Mouse (Mus musculus) testis, postnatal 10 days (tissue): ENCODE measurements around the gene Gxylt1.
"Not testable (repeated sequence)": the region's sequence is repeated elsewhere in the genome, so short reads cannot be mapped to it uniquely, and the experiment has no call there.

Experiments used
- DNase-seq: peaks from one replicate; pipeline ENCODE4 v3.0.0; 2021; ENCODE audit warnings: low spot score

The Gxylt1 gene

DNA sequence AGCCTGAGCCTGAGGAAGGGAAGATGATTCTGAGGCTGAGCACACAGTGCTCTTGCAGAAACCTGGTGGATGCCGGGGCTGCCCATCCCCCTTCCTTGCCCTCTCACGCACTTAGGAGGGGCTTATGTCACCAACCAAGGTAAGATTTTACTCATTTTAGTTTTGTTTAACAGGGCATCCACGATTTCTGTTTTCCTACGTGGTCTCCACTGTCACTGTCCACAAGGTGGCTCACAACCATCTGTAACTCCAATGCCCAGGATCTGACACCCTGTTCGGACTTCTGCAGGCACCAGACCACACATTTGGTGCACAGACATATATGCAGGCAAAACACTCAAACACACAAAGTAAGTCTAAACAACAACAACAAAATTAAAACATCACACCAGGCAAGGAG is 12.2 kb downstream of the Gxylt1 start:
- DNase-seq, result no peak

DNA sequence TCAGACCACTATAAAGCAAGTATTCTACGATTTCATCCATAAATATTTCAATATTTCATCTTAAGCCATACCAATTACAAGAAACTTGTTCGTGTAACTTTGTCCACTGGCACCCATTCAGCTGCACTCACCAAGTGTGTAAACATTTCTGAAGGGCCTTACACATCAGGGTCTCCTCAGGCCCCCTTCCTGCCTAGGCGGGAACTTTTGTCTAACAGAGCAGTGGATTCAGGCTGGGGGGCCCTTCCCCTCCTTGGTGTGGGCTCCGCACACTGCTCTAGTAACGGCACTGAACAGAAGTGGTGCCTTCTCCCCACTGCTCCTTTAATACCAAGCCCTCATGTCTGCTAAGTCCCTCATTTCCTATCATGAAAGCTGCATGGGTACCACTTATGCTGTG is 12.7 kb downstream of the Gxylt1 start:
- no peak for DNase-seq

DNA sequence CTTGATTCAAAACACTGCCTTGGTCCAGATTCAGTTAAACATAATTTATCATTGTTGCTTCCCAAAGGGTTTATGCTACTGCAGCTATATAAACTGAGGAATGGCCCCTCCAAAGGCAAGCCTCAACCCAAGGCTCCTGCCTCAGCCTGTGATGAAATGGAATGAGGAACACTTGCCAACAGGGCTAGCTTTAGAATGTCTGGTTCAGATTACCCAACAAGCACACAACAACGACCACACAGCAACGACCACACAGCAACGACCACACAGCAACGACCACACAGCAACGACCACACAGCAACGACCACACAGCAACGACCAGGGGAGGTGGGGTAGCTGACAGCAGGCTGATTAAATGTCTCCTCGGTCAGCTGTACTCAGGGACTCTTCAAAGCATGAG is 15.0 kb downstream of the Gxylt1 start:
- DNase-seq, result no peak

DNA sequence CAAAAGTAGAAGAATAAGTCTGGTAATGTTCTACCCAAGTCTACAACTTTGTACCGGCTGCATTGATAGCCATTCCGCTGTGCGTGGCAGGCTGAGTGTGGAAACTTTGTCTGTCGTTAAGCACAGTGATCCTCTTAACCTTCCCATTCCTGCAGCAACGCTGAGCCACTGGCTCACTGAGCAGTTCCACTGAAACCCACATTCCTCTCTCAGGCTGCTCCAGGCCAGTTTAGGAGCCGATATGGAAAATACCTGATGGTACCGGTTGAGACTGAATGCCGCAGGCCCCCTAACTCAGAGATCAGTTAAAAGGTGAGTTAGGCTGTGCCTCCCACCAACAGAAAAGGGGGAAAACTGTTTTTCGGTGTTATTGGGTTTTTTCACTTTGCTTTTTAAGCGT is 19.7 kb downstream of the Gxylt1 start:
- DNase-seq, result no peak

DNA sequence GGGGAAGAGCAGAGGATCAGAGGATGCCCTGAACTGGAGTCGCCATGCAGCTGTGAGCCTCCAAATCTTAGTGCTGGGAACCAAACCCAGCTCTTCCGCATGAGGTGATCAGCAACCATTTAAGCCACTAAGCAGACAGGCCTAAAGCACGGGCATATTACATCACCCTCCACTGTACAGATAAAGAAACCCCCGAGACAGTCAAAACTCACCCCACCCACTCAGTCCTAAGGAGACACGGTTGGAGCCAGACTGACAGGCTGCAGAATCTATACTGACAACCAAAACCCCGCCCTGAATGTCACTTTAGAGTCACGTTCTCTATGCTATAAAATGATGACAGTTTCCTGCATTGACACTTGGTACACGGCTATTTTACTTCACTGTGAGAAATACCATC is 21.8 kb downstream of the Gxylt1 start:
- DNase-seq, result no peak

DNA sequence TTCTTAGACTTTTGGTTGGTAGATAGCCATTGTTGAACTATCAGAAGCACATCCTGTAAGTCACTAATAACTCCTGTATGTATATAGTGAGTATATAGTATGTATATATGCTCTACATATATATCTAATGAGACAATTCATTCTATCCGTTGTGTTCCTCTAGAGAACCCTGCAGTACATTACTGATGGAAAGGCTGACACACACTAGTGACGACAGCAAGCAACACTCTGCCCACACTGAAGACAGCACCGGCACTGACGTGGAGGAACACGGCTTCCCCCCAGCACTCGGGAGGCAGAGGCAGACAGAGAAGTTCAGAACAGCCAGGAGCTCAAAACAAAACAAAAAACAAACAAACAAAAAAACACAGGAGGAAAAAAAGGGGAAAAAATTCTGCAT is 22.6 kb downstream of the Gxylt1 start:
- DNase-seq, result no peak

DNA sequence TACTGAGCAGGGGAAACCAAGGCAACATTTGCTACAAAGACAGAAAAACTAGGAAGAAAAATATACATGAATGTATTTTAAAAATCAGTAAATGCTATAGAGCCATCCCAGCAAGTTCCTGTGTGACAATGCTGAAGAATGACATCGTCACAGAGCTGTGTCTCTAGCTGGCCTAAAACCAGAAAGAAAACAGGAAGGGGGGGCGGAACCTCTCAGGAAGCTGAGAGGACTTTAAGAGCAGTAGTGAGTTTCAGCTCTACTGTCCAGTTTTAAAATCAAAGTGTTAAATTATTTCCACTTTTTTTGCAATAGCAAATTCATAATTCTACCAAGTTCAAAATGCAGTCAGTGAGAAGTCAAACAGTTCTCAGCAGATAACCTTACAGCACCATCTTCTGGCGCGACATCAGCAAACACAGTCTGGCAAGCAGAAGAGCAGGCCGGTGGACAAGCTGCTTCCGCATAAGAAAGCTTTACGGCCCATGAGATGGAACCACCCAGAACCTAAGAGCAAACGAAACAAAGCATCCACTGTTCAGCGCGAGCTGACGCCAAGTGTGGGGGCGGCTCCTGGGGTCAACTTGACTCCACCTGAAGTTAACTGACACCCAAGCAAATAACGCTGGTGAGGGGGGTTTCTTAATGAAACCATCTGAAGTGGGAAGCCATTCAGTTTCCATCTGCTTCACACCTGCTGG is 23.3 kb downstream of the Gxylt1 start:
- no peak for DNase-seq

DNA sequence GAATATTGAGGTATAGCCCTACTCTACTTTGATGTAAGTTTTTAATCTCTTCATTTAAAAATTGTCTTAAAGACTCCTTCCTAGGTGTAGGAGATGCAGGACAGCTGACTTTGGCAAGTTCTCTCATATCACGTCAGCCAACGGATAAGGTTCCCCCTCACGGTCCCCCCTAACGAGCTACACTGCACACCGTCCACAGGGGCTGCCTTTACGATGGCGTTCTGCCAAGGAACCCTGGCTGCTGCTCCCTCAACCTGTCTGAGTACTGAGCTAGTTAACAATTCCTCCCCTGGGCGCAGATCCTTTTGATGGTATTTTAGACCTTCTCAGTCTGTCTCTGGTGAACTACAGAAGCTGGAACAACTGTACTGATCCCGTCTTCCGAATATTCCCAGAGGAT is 31.8 kb downstream of the Gxylt1 start:
- DNase-seq, result no peak

DNA sequence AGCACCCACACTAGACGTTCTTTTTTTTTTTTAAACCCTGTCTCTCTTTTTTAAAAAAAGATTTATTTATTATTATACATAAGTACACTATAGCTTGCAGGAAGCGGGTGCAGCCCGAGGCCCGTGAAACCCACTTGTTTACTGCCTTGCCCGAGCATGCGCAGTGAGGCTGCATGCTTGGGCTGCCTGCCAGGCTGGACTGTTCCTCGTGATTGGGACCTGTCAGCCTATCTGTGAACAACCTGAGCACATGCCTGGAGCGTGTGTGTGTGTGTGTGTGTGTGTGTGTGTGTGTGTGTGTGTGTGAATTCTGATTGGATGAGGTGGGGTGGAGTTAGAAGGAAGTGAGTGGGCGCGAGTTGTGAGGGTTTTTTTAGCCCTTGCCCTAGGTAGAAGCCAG is 38.5 kb downstream of the Gxylt1 start:
- DNase-seq, result not testable (repeated sequence)

DNA sequence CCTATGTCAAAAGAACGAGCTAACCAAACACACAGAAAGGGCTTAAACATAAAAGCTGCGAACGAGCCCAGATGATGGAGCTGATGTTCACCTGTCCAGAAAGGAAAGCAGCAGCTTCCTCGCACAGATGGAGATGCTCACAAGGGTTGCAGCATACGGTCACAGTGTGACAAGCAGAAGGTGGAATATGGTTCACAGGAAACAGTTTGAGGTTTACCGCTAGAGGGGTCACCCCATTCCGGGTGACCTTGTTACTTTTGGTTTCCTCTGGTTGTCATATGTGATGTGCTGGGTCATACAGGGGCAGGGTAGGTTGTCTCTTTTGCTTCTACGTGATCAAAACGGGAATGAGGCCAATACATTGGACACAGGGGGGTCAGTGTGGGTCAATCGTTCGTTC is 46.0 kb downstream of the Gxylt1 start:
- no peak for DNase-seq

DNA sequence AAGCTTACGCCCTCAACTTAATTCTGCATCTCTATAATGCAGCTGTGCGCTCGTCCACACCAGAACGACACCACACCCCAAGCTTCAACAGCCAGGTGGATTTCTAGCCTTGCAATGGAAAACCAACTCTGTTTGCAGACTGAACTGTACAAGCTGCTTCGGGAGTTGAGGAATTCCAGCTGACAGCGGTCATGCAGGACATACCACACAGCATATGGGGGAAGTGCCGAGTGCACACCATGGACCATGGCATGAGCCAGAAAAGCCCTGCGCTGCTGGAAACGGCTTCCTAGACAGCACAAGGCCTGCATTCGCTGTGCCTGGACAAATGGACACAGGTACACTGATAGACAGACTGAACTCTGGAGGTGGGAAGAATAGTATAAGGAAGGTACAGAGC is 46.6 kb downstream of the Gxylt1 start:
- no peak for DNase-seq

DNA sequence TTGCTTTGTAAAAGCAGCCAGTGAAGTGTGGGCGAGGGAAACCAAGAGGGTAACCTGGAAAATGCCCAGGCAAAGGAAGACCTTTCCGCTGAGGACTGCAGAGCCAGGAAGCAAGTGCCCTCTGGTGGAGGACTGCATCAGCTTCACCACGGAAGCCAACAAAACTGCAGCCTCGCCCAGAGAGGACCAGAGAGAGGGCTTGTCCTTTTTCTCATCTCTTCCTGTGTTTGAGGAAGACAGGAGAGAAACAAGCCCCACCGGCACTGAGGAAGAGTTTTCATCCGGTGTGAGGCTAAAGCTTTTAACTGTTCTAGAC is 47.3 kb downstream of the Gxylt1 start:
- peak; percentile 45 for DNase-seq

DNA sequence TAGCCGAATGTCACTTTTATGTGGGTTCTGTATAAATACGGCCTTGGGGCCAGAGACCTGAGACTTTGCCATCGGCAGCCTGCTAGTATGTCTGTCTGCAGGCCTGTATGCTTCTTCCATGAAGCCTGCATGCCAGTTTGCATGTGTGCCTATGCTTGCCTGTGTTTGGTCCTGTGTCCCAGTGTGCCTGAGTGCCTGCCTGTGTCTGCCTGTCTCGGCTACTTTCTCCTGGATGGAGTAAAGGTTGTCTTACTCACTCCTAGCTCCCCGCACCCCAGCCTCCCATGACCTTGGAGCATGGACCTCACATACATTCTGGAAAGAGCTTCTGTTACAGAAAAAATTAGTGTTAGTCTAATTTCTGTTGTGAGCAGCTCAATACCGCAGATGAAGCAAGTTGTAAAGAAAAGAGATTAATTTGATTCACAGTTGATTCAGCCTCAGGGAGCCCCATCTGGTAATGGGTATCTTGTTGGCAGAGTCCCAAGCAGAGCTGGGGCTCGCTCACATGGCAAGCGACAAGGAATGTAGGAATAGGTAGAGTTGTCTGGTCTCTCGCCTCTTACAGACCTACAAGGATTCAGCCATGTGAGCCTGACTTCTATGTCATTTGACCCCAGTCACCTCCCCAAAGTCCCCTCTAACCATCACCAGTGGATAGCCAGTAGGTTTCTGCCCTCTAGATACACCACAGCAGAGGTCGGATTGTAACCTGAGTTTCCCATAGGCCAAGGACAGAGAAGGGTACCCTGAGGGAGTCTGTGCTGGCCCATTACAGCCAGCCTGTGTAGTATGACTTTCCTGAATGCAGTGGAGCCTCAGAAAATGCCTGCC is 47.8 kb downstream of the Gxylt1 start:
- no peak for DNase-seq

DNA sequence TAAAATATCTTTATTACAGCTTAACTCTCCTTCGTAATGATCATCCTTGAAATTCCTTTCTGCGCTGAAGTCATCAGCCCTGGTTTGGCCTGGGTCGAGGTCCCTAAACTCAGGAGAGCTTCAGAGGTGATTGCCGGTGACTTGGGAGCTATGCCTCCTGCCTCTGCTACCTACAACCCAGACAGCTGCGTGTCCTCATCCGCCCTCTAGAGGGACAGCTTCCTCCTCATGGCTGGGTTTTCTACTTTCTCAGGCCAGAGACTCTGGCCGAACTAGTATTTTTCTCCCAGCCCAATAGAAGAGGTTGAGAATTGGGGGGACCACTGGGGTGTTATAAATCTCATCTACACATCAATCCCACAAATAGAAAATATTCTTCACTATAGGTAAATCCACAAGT is 52.5 kb downstream of the Gxylt1 start:
- no peak for DNase-seq

DNA sequence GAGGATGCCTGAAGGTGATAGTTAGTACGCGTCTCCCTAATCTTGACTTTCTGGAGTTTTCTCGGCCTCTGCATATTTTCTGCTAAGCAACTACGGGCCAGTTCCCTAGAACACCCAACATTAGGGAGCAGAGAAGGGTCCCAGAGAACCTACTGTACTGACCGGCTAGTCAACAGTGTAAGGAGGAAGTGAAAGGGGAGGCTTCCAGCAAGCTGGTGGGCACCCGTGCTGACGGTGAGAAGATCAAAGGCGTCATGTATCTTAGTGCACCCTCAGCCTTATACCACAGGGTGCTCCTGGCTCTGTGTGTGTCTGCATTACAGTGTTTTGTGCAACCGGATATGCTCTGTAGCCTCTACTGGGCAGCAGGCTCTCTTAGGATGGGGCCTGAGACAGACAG is 62.4 kb downstream of the Gxylt1 start:
- no peak for DNase-seq

DNA sequence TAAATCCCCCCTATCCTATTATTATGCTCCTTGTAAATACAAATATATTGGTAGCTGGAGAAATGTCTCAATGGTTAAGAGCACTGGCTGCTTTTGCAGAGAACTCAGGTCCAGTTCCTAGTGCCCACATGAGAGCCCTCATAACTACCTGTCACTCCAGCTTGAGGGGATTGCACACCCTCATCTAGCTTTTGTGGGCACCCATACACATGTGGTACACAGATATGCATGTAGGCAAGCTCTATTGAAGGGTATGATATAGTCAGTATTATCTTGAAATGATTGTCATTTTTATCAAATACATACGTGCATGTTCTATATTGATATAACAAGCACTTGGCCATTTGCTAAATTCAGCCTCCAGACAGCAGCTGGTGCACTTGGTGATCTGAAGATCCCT is 70.1 kb downstream of the Gxylt1 start:
- DNase-seq, result no peak

DNA sequence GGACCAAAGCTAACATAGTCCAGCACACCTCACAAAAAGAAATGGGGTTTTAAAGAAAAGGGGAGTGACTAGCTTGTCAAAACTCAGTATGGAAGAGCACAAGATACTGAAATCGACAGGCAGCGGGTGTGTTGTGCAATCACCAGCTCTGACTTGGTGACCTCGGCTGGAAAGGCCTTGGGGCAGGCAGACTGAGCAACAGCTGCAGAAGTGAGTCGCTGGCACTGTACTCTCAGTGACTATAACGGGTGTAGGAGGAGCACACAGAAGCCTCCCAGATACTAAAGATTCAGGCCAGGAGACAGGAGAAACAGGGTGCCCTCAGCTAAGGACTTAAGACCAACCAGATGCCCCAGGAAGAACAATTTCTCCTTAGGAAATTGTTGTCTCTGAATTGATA is 73.0 kb downstream of the Gxylt1 start:
- no peak for DNase-seq

DNA sequence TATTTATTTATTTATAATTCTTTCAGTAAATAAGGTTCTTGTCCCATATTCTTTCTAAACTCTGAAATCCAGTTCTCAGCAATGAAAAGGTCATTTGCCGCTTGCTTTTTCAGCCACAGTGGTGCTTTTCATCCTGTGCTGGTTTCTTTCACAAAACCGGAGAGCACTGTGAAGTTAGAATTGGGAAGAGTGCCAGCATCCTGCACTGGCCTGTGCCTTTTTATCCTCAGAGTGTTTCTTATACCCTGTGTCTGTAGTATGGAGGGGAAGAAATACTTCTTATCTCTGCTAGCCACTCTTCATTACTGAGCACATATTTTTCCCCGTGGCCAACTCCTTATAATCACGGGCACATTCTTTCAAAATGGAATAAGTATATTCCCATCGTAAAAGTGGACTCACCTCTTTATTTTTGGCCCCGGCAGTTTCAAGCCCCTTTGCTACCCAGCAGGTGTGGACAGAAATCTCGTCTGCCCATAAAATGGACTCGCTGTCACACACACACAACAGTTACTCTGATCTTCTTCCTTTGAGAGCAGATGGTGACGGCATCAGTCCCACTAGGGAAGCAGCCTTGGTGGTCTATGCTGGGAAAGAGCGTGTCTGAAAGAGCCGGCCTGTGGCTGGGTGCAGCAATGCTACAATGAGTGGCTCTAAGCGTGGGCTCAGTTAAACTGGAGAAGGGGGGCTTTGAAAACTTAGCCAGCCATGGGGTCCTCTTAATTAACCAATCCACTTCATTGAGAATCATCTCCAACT is 83.4 kb downstream of the Gxylt1 start:
- no peak for DNase-seq
